Mouse (Mus musculus): ENCODE measurements around the gene Ush2a. TPM values are rescaled to one million over a fixed set of nuclear protein-coding genes. Genes with fewer than 3 reads are reported as not detected.

Gene Ush2a
- polyA plus RNA-seq, 1 experiment from 2014 or later, result not detected

DNA sequence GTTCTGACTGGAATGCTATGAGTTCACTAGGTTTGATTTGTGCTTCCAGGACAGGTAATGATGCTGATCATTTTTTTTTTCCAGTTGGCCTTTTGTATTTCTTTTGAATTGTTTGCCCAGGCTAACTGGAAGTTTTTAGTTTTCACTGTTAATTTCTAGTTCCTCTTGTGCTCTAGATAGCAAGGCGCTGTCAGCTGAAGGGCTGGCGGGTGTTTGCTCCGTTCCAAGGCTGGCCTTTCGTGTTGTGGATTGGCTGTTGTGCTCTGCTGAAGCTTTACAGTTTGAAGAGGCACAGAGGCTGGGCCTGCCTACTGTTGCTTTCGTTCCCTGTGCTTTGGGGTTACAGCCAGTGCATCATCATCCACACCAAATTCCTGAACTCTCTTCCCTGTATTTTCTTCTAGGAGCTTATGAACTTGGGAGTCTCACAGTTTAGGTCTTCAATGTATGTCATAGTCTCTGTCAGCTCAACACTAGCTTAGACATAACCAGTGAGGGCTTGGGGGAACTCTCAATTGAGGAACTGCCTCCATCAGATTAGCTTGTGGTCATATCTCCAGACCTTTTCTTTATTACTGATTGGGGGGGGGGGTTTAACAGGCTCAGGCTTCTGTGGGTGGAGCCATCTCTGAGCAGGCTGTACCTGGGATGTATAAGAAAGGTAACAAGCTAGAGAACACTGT lies 575.9 kb downstream of the Ush2a start:
- DNase-seq (no peak), ATAC-seq (ENCODE audit: low read depth) (no peak)
- Histone ChIP-seq H3K4me2 (no peak overlapping the region), H3K27ac (no peak overlapping the region), H3K9ac (no peak overlapping the region), H3K9me3 (replicated peaks) (no peaks in the 10 kb centered on the region), H3K4me1 (replicated peaks) (no peaks in the 10 kb centered on the region), H3K4me3 (replicated peaks) (no peak overlapping the region), H3K36me3 (no peaks in the 10 kb centered on the region), H3K27me3 (no peaks in the 10 kb centered on the region)
- 40% methylated on average over 5 of the region's 5 CpGs for WGBS (ENCODE audit: insufficient replicate concordance)

DNA sequence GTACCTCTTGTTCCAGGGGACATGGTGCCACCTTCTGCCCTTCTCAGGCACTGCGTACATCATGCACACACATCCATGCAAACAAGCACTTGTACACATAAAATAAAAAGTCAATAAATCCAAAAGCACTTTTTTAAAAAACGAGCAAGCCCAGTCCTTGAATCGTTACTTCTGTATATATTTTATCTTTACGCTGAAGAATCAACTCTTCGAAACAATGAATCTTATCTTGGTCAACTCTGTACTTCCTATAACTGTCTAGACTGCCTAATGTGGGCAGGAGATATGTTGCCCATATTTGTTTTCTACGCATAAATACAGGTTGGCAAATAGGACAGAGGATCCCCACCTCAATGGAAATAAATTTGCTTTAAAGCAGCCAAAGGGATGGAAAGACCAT lies 585.4 kb downstream of the Ush2a start:
- no peak for DNase-seq
- Histone ChIP-seq H3K4me2 (no peak overlapping the region), H3K36me3 (no peaks in the 10 kb centered on the region), H3K27ac (no peak overlapping the region), H3K9me3 (replicated peaks) (no peaks in the 10 kb centered on the region), H3K4me3 (replicated peaks) (no peak overlapping the region), H3K27me3 (no peaks in the 10 kb centered on the region), H3K9ac (no peak overlapping the region), H3K4me1 (replicated peaks) (no peaks in the 10 kb centered on the region)
- 60% methylated on average over 6 of the region's 6 CpGs for WGBS (ENCODE audit: insufficient replicate concordance)
- no peak for ATAC-seq (ENCODE audit: low read depth)

GRCm38 (mm10) chr1:188852776-188853175 lies 591.0 kb downstream of the Ush2a start:
- H3K4me3 ChIP-seq (replicated peaks), result no peak overlapping the region
- H3K9me3 ChIP-seq (replicated peaks), result no peaks in the 10 kb centered on the region
- no peak for ATAC-seq (ENCODE audit: low read depth)
- WGBS (ENCODE audit: insufficient replicate concordance), result 56% methylated on average over 5 of the region's 5 CpGs
- H3K27ac ChIP-seq, result no peak overlapping the region
- H3K36me3 ChIP-seq, result no peaks in the 10 kb centered on the region
- no peak overlapping the region for H3K9ac ChIP-seq
- H3K4me1 ChIP-seq (replicated peaks), result no peaks in the 10 kb centered on the region
- H3K4me2 ChIP-seq, result no peak overlapping the region
- DNase-seq, result no peak
- no peaks in the 10 kb centered on the region for H3K27me3 ChIP-seq

- Histone ChIP-seq H3K27me3 (no peaks in the 10 kb centered on the region), H3K9ac (no peak overlapping the region), H3K36me3 (no peaks in the 10 kb centered on the region), H3K4me1 (replicated peaks) (no peaks in the 10 kb centered on the region), H3K27ac (no peak overlapping the region), H3K4me3 (replicated peaks) (no peak overlapping the region), H3K4me2 (no peak overlapping the region), H3K9me3 (replicated peaks) (no peaks in the 10 kb centered on the region)
- no peak for DNase-seq
- ATAC-seq (ENCODE audit: low read depth), result no peak
Observed at GRCm38 (mm10) chr1:188854240-188854639, 592.4 kb downstream of the Ush2a start.

- no peaks in the 10 kb centered on the region for H3K27me3 ChIP-seq
- H3K9me3 ChIP-seq (replicated peaks), result no peaks in the 10 kb centered on the region
- no peak overlapping the region for H3K9ac ChIP-seq
- WGBS (ENCODE audit: insufficient replicate concordance), result 76% methylated on average over 2 of the region's 2 CpGs
- H3K4me1 ChIP-seq (replicated peaks), result no peaks in the 10 kb centered on the region
- H3K4me2 ChIP-seq, result no peak overlapping the region
- no peak overlapping the region for H3K27ac ChIP-seq
- no peak overlapping the region for H3K4me3 ChIP-seq (replicated peaks)
- no peak for ATAC-seq (ENCODE audit: low read depth)
- DNase-seq, result no peak
- H3K36me3 ChIP-seq, result no peaks in the 10 kb centered on the region
Observed at GRCm38 (mm10) chr1:188855034-188855433, 593.2 kb downstream of the Ush2a start.

- H3K27ac ChIP-seq, result no peak overlapping the region
- no peaks in the 10 kb centered on the region for H3K9me3 ChIP-seq (replicated peaks)
- no peaks in the 10 kb centered on the region for H3K4me1 ChIP-seq (replicated peaks)
- DNase-seq, result no peak
- no peaks in the 10 kb centered on the region for H3K36me3 ChIP-seq
- no peak for ATAC-seq (ENCODE audit: low read depth)
- no peak overlapping the region for H3K4me2 ChIP-seq
- H3K27me3 ChIP-seq, result no peaks in the 10 kb centered on the region
- no peak overlapping the region for H3K9ac ChIP-seq
- WGBS (ENCODE audit: insufficient replicate concordance), result 69% methylated on average over 5 of the region's 5 CpGs
- no peak overlapping the region for H3K4me3 ChIP-seq (replicated peaks)
Observed at GRCm38 (mm10) chr1:188859718-188860117, 597.9 kb downstream of the Ush2a start.

DNA sequence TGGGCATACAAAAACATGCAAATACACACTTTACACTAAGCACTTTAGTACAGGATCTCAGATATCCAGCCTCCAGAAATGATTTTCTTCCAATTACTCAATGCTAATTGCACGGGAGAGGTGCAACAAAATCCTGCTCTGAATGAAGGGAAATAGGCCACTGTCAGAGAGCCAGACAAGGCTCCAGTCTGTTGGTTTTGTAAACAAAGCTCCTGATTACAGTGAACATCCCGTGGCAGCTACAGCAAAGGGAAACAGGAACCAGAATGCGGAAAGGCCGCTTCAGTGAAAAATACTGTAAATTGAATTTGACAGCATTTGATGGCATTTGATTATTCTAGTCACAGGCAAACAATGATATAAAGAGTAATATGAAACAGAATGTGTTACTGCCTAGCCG lies 604.1 kb downstream of the Ush2a start:
- H3K4me1 ChIP-seq (replicated peaks), result no peaks in the 10 kb centered on the region
- no peaks in the 10 kb centered on the region for H3K36me3 ChIP-seq
- H3K9me3 ChIP-seq (replicated peaks), result no peaks in the 10 kb centered on the region
- ATAC-seq (ENCODE audit: low read depth) (no peak), DNase-seq (no peak)
- H3K27me3 ChIP-seq, result no peaks in the 10 kb centered on the region
- H3K4me3 ChIP-seq (replicated peaks), result no peak overlapping the region
- H3K4me2 ChIP-seq, result no peak overlapping the region
- 44% methylated on average over 5 of the region's 5 CpGs for WGBS (ENCODE audit: insufficient replicate concordance)
- no peak overlapping the region for H3K9ac ChIP-seq
- H3K27ac ChIP-seq, result no peak overlapping the region

- no peak overlapping the region for H3K4me2 ChIP-seq
- no peaks in the 10 kb centered on the region for H3K9me3 ChIP-seq (replicated peaks)
- no peak overlapping the region for H3K27ac ChIP-seq
- 69% methylated on average over 11 of the region's 11 CpGs for WGBS (ENCODE audit: insufficient replicate concordance)
- no peaks in the 10 kb centered on the region for H3K36me3 ChIP-seq
- no peak overlapping the region for H3K4me3 ChIP-seq (replicated peaks)
- H3K4me1 ChIP-seq (replicated peaks), result no peaks in the 10 kb centered on the region
- ATAC-seq (ENCODE audit: low read depth), result no peak
- DNase-seq, result no peak
- H3K27me3 ChIP-seq, result no peaks in the 10 kb centered on the region
- no peak overlapping the region for H3K9ac ChIP-seq
Observed at GRCm38 (mm10) chr1:188866515-188866914, 604.7 kb downstream of the Ush2a start.

DNA sequence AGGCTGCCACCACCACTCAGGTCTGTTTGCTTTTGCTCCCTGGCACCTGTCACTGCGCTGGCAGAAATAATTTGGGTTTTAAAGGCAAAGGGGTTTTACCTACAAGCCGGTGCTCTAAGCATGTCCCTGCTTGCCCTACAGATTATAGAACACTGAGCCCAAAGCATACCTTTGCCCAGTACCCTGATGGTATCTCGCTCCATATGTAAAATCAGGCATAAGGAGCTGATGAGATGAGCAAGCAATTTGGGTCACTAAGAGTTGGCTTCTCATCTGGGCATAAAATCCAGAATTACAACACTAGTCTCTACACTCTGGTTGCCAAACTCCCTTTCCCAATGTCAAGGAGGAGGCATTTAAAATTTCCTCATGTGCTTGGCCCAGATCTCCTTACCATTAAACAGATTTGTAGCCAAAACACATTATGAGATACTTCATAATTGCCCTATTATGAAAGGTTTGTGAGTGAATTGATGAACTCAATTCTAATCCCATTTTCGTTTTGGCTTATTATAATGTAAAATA lies 616.8 kb downstream of the Ush2a start:
- Histone ChIP-seq H3K9ac (no peak overlapping the region), H3K4me2 (no peak overlapping the region), H3K27ac (no peak overlapping the region), H3K36me3 (no peaks in the 10 kb centered on the region), H3K27me3 (no peaks in the 10 kb centered on the region), H3K9me3 (replicated peaks) (no peaks in the 10 kb centered on the region), H3K4me1 (replicated peaks) (no peaks in the 10 kb centered on the region), H3K4me3 (replicated peaks) (no peak overlapping the region)
- WGBS (ENCODE audit: insufficient replicate concordance), result 63% methylated on average over 4 of the region's 4 CpGs
- DNase-seq (no peak), ATAC-seq (ENCODE audit: low read depth) (no peak)

GRCm38 (mm10) chr1:188896906-188897551 lies 635.2 kb downstream of the Ush2a start:
- Histone ChIP-seq H3K36me3 (no peaks in the 10 kb centered on the region), H3K4me2 (peak overlapping the region; percentile 42), H3K4me3 (replicated peaks) (no peak overlapping the region), H3K27ac (peak overlapping the region; percentile 43; the same call in 1 of the 2 replicates), H3K4me1 (replicated peaks) (peaks cover 33% of the 10 kb centered on the region), H3K9ac (no peak overlapping the region), H3K27me3 (no peaks in the 10 kb centered on the region), H3K9me3 (replicated peaks) (no peaks in the 10 kb centered on the region)
- peak; percentile 18 for DNase-seq
- WGBS (ENCODE audit: insufficient replicate concordance), result 24% methylated on average over 4 of the region's 4 CpGs
- ATAC-seq (ENCODE audit: low read depth), result peak; percentile 90

DNA sequence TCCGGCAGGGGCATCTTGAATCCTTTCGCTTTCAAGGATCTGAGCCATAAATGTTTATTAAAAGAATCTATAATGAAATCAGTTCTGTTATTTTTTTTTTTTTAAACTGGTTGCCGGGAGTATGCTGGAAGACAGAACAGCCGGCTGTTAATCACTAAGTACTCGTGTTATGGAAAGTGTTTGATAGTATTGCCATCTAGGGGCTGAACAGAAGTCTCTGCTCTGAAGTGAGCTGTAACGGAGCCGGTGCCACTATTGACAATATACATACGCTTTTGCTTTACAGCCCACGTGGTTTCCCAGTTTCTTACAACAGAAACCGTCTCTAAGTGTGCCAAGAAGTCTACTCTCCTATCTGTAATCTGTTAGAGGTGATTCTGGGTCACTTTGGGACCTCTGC lies 642.3 kb downstream of the Ush2a start:
- Histone ChIP-seq H3K36me3 (no peaks in the 10 kb centered on the region), H3K4me1 (replicated peaks) (no peaks in the 10 kb centered on the region), H3K27me3 (no peaks in the 10 kb centered on the region), H3K9me3 (replicated peaks) (no peaks in the 10 kb centered on the region), H3K4me2 (no peak overlapping the region), H3K9ac (no peak overlapping the region), H3K27ac (no peak overlapping the region), H3K4me3 (replicated peaks) (no peak overlapping the region)
- DNase-seq, result no peak
- 50% methylated on average over 10 of the region's 10 CpGs for WGBS (ENCODE audit: insufficient replicate concordance)
- ATAC-seq (ENCODE audit: low read depth), result no peak

DNA sequence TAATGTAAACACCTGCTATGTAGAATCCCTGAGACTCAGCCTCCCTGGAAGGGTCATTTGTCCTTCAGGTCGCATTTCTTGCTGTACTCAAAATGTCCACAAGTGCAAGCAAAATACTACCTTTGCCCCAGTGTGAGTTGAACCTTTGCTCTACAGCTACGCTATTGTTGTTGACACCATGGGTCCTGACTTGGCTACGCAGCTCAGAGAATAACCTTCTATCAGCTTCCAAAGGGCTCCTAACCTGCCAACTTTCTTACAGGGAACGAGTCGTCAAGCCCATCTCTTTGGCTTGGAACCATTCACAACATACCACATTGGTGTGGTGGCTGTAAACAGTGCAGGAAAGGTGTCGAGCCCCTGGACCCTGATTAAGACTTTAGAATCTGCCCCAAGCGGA lies 644.4 kb downstream of the Ush2a start:
- 68% methylated on average over 7 of the region's 7 CpGs for WGBS (ENCODE audit: insufficient replicate concordance)
- Histone ChIP-seq H3K4me2 (no peak overlapping the region), H3K9me3 (replicated peaks) (no peaks in the 10 kb centered on the region), H3K4me3 (replicated peaks) (no peak overlapping the region), H3K4me1 (replicated peaks) (no peaks in the 10 kb centered on the region), H3K9ac (no peak overlapping the region), H3K27me3 (no peaks in the 10 kb centered on the region), H3K36me3 (no peaks in the 10 kb centered on the region), H3K27ac (no peak overlapping the region)
- DNase-seq (no peak), ATAC-seq (ENCODE audit: low read depth) (no peak)
